ENCODE assay signal across 21 mouse cellular contexts in genomic region chr3:30160346-30160745, GRCm38 (mm10).
DNase-seq lines count a peak whose midpoint lies in the region; ATAC-seq and TF ChIP-seq lines count a peak whose summit lies in the region.
"Had no signal": no experiment of that assay in that cellular context is flagged by ENCODE, and none has a peak within 500 bp of the region (broad histone marks: within the 10 kb centered on the region; RNA-seq: fewer than 3 reads in every experiment).

No protein-coding gene starts in this region.

- no peak for DNase-seq in gastrocnemius, adult 2 months
- no peak for DNase-seq in gastrocnemius, postnatal 10 days
- no peak for DNase-seq in limb, embryonic 10.5 days (ENCODE audit: low spot score)
- peak; percentile 60 for DNase-seq in 3T3-L1 (ENCODE audit: low read depth, low spot score)
- peak; percentile 5 for DNase-seq in brain, embryonic 14.5 days (ENCODE audit: low read depth)
- DNase-seq in frontal cortex, postnatal 36 days (ENCODE audit: low spot score in 2 of 2): no peak
- DNase-seq: embryo, embryonic 11 days; gastrocnemius, postnatal 25 days; kidney, adult 2 months; kidney, postnatal 4 days; layer of hippocampus, postnatal 36 days; left cerebral cortex, postnatal 4 days; thymus, postnatal 14 days had no signal

- no peak overlapping the region for H3K27ac ChIP-seq in gastrocnemius, adult 2 months
- peak overlapping the region; percentile 57; the same call in 1 of the 2 replicates for H3K27ac ChIP-seq in limb, embryonic 12.5 days
- H3K27ac ChIP-seq in limb, embryonic 10.5 days: no peak overlapping the region
- no peak overlapping the region for H3K27ac ChIP-seq in hindbrain, embryonic 16.5 days (ENCODE audit: low read depth, low read length)
- H3K27ac ChIP-seq: embryonic facial prominence, embryonic 15.5 days; forebrain, embryonic 10.5 days; hindbrain, embryonic 15.5 days; liver, embryonic 15.5 days; neural tube, embryonic 12.5 days had no signal

- no peak for TF ChIP-seq POLR2A in brain, embryonic 14.5 days (IDR thresholded peaks at IDR 0.05; ENCODE audit: borderline replicate concordance, extremely low read depth, insufficient read depth, insufficient read length, poor library complexity, severe bottlenecking)

- no peak overlapping the region for H3K9ac ChIP-seq in limb, embryonic 12.5 days (replicated peaks)
- no peak overlapping the region for H3K9ac ChIP-seq in hindbrain, embryonic 16.5 days (ENCODE audit: low read depth, low read length)
- H3K9ac ChIP-seq: embryonic facial prominence, embryonic 15.5 days; hindbrain, embryonic 15.5 days; liver, embryonic 15.5 days; neural tube, embryonic 12.5 days had no signal

- H3K36me3 ChIP-seq in limb, embryonic 12.5 days: no peaks in the 10 kb centered on the region
- H3K36me3 ChIP-seq in limb, embryonic 10.5 days: no peaks in the 10 kb centered on the region
- H3K36me3 ChIP-seq in hindbrain, embryonic 16.5 days (ENCODE audit: control insufficient read depth, insufficient read depth, low read length): no peaks in the 10 kb centered on the region
- H3K36me3 ChIP-seq: embryonic facial prominence, embryonic 15.5 days; forebrain, embryonic 10.5 days; heart, embryonic 10.5 days; hindbrain, embryonic 15.5 days; liver, embryonic 15.5 days; neural tube, embryonic 12.5 days had no signal

- H3K27me3 ChIP-seq in limb, embryonic 12.5 days: no peaks in the 10 kb centered on the region
- H3K27me3 ChIP-seq in limb, embryonic 10.5 days (ENCODE audit: low read depth, poor library complexity, severe bottlenecking): no peaks in the 10 kb centered on the region
- H3K27me3 ChIP-seq in hindbrain, embryonic 16.5 days (replicated peaks; ENCODE audit: control insufficient read depth, insufficient read depth, low read length): no peaks in the 10 kb centered on the region
- H3K27me3 ChIP-seq: embryonic facial prominence, embryonic 15.5 days; hindbrain, embryonic 15.5 days; liver, embryonic 15.5 days; neural tube, embryonic 12.5 days had no signal

- H3K4me3 ChIP-seq in gastrocnemius, adult 2 months: no peak overlapping the region
- no peak overlapping the region for H3K4me3 ChIP-seq in limb, embryonic 12.5 days (replicated peaks)
- no peak overlapping the region for H3K4me3 ChIP-seq in limb, embryonic 10.5 days
- no peak overlapping the region for H3K4me3 ChIP-seq in hindbrain, embryonic 16.5 days (ENCODE audit: low read length)
- H3K4me3 ChIP-seq: embryonic facial prominence, embryonic 15.5 days; forebrain, embryonic 10.5 days; heart, embryonic 10.5 days; hindbrain, embryonic 15.5 days; liver, embryonic 15.5 days; neural tube, embryonic 12.5 days had no signal

- intact Hi-C loops in gastrocnemius, adult 2 months (cut with DNase I): no loop called here

- peak; percentile 48 for TF ChIP-seq CTCF in gastrocnemius, adult 2 months (IDR thresholded peaks at IDR 0.05)
- no peak for TF ChIP-seq CTCF in brain, embryonic 14.5 days (IDR thresholded peaks at IDR 0.05; ENCODE audit: borderline replicate concordance, extremely low read depth, insufficient read depth, insufficient read length)

- no peak overlapping the region for H3K4me2 ChIP-seq in limb, embryonic 12.5 days
- no peak overlapping the region for H3K4me2 ChIP-seq in hindbrain, embryonic 16.5 days (ENCODE audit: low read length)
- H3K4me2 ChIP-seq: embryonic facial prominence, embryonic 15.5 days; hindbrain, embryonic 15.5 days; liver, embryonic 15.5 days; neural tube, embryonic 12.5 days had no signal

- WGBS in limb, embryonic 12.5 days: 81% methylated on average over 5 of the region's 5 CpGs
- WGBS in limb, embryonic 10.5 days: 83% methylated on average over 5 of the region's 5 CpGs
- 81% methylated on average over 5 of the region's 5 CpGs for WGBS in hindbrain, embryonic 16.5 days

- ATAC-seq in limb, embryonic 12.5 days (ENCODE audit: insufficient number of reproducible peaks, insufficient read depth, low FRiP score, low TSS enrichment, low read depth): no peak
- no peak for ATAC-seq in hindbrain, embryonic 16.5 days

- peaks cover 59% of the 10 kb centered on the region for H3K4me1 ChIP-seq in limb, embryonic 12.5 days (replicated peaks)
- H3K4me1 ChIP-seq in limb, embryonic 10.5 days: peaks cover 74% of the 10 kb centered on the region
- H3K4me1 ChIP-seq in hindbrain, embryonic 16.5 days (ENCODE audit: control insufficient read depth, insufficient read depth, low read depth, low read length): no peaks in the 10 kb centered on the region
- H3K4me1 ChIP-seq: embryonic facial prominence, embryonic 15.5 days; hindbrain, embryonic 15.5 days; liver, embryonic 15.5 days; neural tube, embryonic 12.5 days had no signal

- no peaks in the 10 kb centered on the region for H3K9me3 ChIP-seq in limb, embryonic 12.5 days
- H3K9me3 ChIP-seq in limb, embryonic 10.5 days (replicated peaks): no peaks in the 10 kb centered on the region
- no peaks in the 10 kb centered on the region for H3K9me3 ChIP-seq in hindbrain, embryonic 16.5 days (ENCODE audit: control insufficient read depth, low read length)
- H3K9me3 ChIP-seq: embryonic facial prominence, embryonic 15.5 days; forebrain, embryonic 10.5 days; heart, embryonic 10.5 days; hindbrain, embryonic 15.5 days; liver, embryonic 15.5 days; neural tube, embryonic 12.5 days had no signal

Comparison
In these comparisons a context has a peak if more than half of its experiments do, and no peak if none do; other contexts are left out.
1. DNase-seq: peak in 3T3-L1 (single experiment) and brain, embryonic 14.5 days (single experiment); none in gastrocnemius, adult 2 months (single experiment), gastrocnemius, postnatal 10 days (single experiment), limb, embryonic 10.5 days (single experiment) and frontal cortex, postnatal 36 days (0 of 2).